Mouse (Mus musculus): ENCODE measurements around the gene Mnd1. TPM values are rescaled to one million over a fixed set of nuclear protein-coding genes. Genes with fewer than 3 reads are reported as not detected.
A peak's percentile ranks its signal among the peaks of the same experiment; 100 is the strongest.

Gene Mnd1
- polyA plus RNA-seq, 1 experiment from 2014 or later = 14.0 TPM

DNA sequence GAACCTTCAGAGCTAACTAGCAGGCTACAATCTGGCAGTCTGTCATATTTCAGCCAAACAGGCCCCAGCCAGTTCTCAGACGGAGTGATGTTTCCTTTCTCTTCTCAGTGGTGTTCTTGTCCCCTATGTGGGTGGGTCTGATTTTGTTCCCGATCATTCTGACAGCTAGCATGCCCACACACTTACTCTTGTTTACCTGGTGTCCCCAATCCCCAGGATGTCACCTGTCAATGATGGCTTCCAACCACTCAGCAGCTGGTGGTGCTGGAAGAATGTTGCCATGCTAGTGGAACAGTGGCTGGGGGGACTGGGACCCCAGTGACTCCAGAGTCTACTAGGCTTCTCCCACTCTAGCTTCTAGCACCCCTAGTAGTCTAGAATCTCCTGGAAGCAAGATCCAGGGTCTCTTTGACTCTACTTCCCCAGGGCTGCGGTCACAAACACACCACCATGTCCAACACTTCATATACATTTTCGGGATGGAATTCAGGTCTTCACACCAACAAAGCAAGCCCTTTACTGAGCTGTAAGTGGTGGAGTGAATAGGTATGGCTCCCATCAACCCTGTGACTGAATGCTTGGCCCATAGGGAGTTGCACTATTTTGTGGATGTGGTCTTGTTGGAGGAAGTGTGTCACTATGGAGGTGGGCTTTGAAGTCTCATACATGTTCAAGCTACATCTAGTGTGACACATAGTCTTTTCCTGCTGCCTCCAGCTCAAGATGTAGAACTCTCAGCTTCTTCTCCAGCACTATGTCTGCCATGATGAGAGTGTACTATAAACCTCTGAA is 2.2 kb upstream of the Mnd1 start:
- Histone ChIP-seq H3K27me3 (no peaks in the 10 kb centered on the region), H3K9me3 (no peaks in the 10 kb centered on the region), H3K36me3 (no peaks in the 10 kb centered on the region), H3K27ac (no peak overlapping the region), H3K4me1 (replicated peaks) (peaks cover 29% of the 10 kb centered on the region), H3K4me3 (replicated peaks) (no peak overlapping the region), H3K9ac (replicated peaks) (no peak overlapping the region), H3K4me2 (no peak overlapping the region)
- WGBS = 89% methylated on average over 4 of the region's 4 CpGs
- no peak for ATAC-seq (ENCODE audit: insufficient number of reproducible peaks, insufficient read depth, low FRiP score, low TSS enrichment, low read depth)

DNA sequence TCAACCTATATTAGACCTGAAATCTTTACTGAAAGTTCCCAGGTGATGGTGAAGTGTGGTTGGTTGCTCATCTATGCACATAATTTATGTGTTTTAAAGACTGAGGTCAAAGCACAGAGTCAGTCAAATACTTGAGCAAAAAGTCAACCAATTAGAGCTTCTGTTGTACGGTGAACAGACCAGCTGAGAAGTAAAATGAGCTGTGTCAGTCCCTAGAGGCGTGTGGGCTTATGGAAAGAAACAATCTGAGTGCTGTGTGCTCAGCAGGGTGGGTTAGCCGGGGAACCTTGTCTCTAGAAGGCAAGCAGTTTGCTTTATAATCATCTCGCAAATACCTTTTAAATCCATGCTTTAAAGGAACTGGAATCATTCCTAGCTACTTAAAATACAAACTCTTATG is 1.4 kb upstream of the Mnd1 start:
- peaks cover 29% of the 10 kb centered on the region for H3K4me1 ChIP-seq (replicated peaks)
- H3K9me3 ChIP-seq = no peaks in the 10 kb centered on the region
- no peak for ATAC-seq (ENCODE audit: insufficient number of reproducible peaks, insufficient read depth, low FRiP score, low TSS enrichment, low read depth)
- H3K27me3 ChIP-seq = no peaks in the 10 kb centered on the region
- 23% methylated on average over 4 of the region's 4 CpGs for WGBS
- H3K4me3 ChIP-seq (replicated peaks) = no peak overlapping the region
- no peaks in the 10 kb centered on the region for H3K36me3 ChIP-seq
- H3K27ac ChIP-seq = no peak overlapping the region
- no peak overlapping the region for H3K9ac ChIP-seq (replicated peaks)
- H3K4me2 ChIP-seq = no peak overlapping the region

DNA sequence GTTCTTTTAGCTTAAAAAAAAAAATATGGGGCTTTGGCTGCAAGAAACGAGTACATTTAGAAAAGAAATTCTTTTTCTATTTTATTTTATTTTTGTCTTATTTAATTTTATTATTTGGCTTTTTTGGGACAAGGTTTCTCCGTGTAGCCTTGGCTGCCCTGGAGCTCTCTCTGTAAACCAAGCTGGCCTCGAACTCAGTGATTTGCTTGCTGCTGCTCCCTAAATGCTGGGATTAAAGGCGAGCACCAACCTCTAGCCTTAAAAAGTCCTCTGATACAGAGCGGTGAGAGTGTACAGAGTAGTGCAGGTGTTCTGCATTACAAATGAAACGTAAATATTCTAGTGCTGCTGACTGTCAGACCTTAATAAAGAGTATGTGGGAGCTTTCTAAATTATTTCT is 519 bp upstream of the Mnd1 start:
- Histone ChIP-seq H3K4me1 (replicated peaks) (peaks cover 29% of the 10 kb centered on the region), H3K27me3 (no peaks in the 10 kb centered on the region), H3K36me3 (no peaks in the 10 kb centered on the region), H3K27ac (no peak overlapping the region), H3K9me3 (no peaks in the 10 kb centered on the region), H3K9ac (replicated peaks) (no peak overlapping the region), H3K4me2 (peak overlapping the region; percentile 88), H3K4me3 (replicated peaks) (peak overlapping the region; percentile 55; the same call in 1 of the 2 replicates)
- no peak for ATAC-seq (ENCODE audit: insufficient number of reproducible peaks, insufficient read depth, low FRiP score, low TSS enrichment, low read depth)
- 33% methylated on average over 6 of the region's 6 CpGs for WGBS

DNA sequence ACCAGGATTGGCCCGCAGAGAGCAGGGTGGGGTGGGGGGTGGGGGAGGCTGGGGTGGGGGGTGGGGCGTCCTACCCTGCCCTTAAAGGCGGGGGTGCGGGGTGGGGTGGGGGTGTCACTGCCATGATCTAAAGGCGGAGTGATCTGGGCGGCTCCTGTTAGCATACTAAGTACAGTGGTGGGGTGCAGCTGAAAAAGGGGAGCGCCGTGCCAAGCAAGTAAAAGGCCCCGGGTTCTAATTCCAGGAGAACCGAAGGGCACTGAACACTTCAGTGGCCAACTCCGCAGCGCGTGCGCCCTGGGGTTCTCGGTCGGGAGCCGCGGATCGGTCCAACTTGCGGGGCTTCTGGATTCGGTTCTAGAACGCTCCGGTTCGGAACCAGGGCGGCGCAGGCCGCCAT is 440 bp downstream of the Mnd1 start:
- Histone ChIP-seq H3K4me2 (peak overlapping the region; percentile 88), H3K27me3 (no peaks in the 10 kb centered on the region), H3K27ac (peak overlapping the region; percentile 82), H3K36me3 (no peaks in the 10 kb centered on the region), H3K4me1 (replicated peaks) (peaks cover 29% of the 10 kb centered on the region), H3K9me3 (no peaks in the 10 kb centered on the region), H3K4me3 (replicated peaks) (peak overlapping the region; percentile 55), H3K9ac (replicated peaks) (peak overlapping the region; percentile 69)
- 0% methylated on average over 26 of the region's 27 CpGs for WGBS
- peak; percentile 39; the same call in 1 of the 2 replicates for ATAC-seq (ENCODE audit: insufficient number of reproducible peaks, insufficient read depth, low FRiP score, low TSS enrichment, low read depth)

DNA sequence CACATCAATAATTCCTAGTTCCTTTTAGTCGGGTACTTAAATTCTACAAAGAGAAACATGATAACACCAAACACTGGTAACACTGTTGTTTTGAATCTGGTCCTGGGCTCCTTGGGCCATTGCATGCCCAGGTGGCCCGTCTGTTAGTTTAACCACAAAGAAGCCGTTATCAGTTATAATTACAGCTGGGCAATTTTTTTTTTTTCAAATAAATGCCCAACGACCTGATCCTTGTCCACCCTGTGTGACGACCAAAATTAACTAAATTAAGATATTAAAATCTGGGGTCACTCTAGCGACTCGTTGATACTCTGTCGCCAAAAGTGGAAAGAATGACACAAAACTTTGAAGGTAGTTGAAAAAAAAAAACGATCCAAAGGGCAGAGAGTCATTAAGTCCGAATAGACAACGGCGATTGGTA is 855 bp downstream of the Mnd1 start:
- Histone ChIP-seq H3K9me3 (no peaks in the 10 kb centered on the region), H3K4me3 (replicated peaks) (peak overlapping the region; percentile 55), H3K27me3 (no peaks in the 10 kb centered on the region), H3K36me3 (no peaks in the 10 kb centered on the region), H3K4me2 (peak overlapping the region; percentile 88), H3K4me1 (replicated peaks) (peaks cover 29% of the 10 kb centered on the region), H3K27ac (no peak overlapping the region), H3K9ac (replicated peaks) (peak overlapping the region; percentile 69; the same call in 1 of the 2 replicates)
- WGBS = 2% methylated on average over 12 of the region's 12 CpGs
- no peak for ATAC-seq (ENCODE audit: insufficient number of reproducible peaks, insufficient read depth, low FRiP score, low TSS enrichment, low read depth)

DNA sequence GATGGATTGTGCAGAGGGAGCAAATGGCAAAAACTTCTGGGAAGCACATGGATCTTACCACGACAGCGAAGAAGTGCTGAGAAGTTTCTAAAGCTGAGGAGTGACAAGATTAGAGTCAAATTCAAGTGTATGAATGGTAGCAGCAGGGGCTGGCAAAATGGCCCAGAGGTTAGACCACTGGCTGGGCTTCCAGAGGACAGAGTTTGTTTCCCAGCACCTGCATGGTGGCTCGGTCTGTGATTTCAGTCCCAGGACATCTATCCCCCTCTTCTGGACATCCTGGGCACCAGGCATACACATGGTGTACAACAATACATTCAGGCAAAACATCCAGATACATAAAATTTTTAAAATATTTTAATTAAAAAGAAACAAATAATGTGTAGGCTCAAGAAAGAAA is 5.8 kb downstream of the Mnd1 start:
- 95% methylated on average over 3 of the region's 3 CpGs for WGBS
- H3K9ac ChIP-seq (replicated peaks) = no peak overlapping the region
- no peak overlapping the region for H3K4me2 ChIP-seq

DNA sequence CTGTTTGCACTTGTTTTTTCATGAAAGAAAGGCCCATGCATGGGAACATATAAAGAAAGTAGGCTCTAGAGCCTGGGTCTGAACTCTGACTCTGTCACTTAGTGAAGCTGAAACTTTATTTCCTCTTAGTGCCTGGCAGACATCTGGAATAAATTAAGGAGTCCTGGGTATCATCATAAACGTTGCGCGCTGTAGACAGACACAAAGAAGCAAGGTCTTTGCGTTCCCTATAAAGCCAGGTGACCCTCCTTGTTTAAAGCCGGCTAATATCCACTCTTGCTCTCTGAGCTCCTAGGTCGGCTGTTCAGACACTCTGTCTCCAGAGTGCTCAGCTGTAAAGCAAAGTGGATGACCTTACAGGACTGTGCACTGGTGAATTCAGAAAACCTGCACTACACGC is 14.6 kb downstream of the Mnd1 start:
- Histone ChIP-seq H3K4me3 (replicated peaks) (no peak overlapping the region), H3K4me1 (replicated peaks) (peaks cover 26% of the 10 kb centered on the region), H3K27me3 (no peaks in the 10 kb centered on the region), H3K36me3 (no peaks in the 10 kb centered on the region), H3K9me3 (no peaks in the 10 kb centered on the region), H3K27ac (peak overlapping the region; percentile 62), H3K4me2 (no peak overlapping the region), H3K9ac (replicated peaks) (no peak overlapping the region)
- 14% methylated on average over 7 of the region's 7 CpGs for WGBS
- peak; percentile 66; the same call in 1 of the 2 replicates for ATAC-seq (ENCODE audit: insufficient number of reproducible peaks, insufficient read depth, low FRiP score, low TSS enrichment, low read depth)

More for the DNA sequence above, 5.8 kb downstream of the Mnd1 start:
- Histone ChIP-seq H3K27ac (no peak overlapping the region), H3K36me3 (no peaks in the 10 kb centered on the region), H3K27me3 (no peaks in the 10 kb centered on the region), H3K4me1 (replicated peaks) (peaks cover 13% of the 10 kb centered on the region; the same call in 1 of the 2 replicates), H3K9me3 (no peaks in the 10 kb centered on the region), H3K4me3 (replicated peaks) (no peak overlapping the region)
- no peak for ATAC-seq (ENCODE audit: insufficient number of reproducible peaks, insufficient read depth, low FRiP score, low TSS enrichment, low read depth)

DNA sequence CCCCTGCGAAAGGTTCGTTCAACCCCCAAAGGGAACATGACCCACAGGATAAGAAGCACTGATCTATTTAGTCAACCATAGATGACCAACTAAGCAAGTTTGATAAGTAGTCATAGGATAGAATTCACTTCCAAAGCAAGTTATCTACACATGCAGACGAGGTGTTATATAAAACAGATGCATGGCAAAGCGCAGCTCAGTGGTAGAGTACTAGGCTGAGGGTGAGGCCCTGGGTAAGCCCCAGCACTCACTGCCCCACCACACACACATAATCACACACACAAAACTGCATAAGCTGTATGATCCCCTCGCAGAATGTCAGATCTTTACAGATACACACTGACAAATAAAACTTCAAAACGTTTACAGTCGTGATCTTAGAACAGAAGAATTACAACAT is 19.1 kb downstream of the Mnd1 start:
- peaks cover 51% of the 10 kb centered on the region for H3K4me1 ChIP-seq (replicated peaks)

DNA sequence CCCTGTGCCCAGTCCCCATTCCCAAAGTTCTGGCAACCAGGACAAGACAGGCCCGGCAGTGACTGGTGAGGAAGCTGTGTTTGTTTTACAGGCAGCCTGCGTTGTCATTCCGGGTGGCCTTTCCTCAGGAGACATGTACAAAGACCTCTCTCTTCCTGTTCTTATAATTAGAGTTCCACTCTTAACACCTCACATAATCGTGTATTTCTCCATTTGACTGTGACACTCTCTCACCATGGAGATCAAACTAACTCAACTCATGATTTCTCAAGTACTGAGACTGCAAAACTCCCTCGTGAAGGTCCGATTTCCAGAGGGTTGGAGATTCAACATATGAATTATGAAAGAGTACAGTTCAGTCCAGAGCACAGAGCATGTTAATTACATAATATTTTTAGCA is 19.7 kb downstream of the Mnd1 start:
- Histone ChIP-seq H3K36me3 (no peaks in the 10 kb centered on the region), H3K27ac (0 out of 2 replicates have a peak overlapping the region, but pooled peaks have one; percentile 17), H3K27me3 (no peaks in the 10 kb centered on the region), H3K9ac (replicated peaks) (no peak overlapping the region), H3K4me2 (no peak overlapping the region), H3K4me3 (replicated peaks) (no peak overlapping the region), H3K4me1 (replicated peaks) (peaks cover 52% of the 10 kb centered on the region), H3K9me3 (no peaks in the 10 kb centered on the region)
- 58% methylated on average over 6 of the region's 6 CpGs for WGBS
- ATAC-seq (ENCODE audit: insufficient number of reproducible peaks, insufficient read depth, low FRiP score, low TSS enrichment, low read depth) = no peak

More for the DNA sequence above, 19.1 kb downstream of the Mnd1 start:
- no peaks in the 10 kb centered on the region for H3K36me3 ChIP-seq
- no peak overlapping the region for H3K4me2 ChIP-seq
- H3K9ac ChIP-seq (replicated peaks) = no peak overlapping the region
- no peak overlapping the region for H3K4me3 ChIP-seq (replicated peaks)
- 75% methylated on average over 7 of the region's 7 CpGs for WGBS
- no peak for ATAC-seq (ENCODE audit: insufficient number of reproducible peaks, insufficient read depth, low FRiP score, low TSS enrichment, low read depth)
- H3K27ac ChIP-seq = no peak overlapping the region
- no peaks in the 10 kb centered on the region for H3K27me3 ChIP-seq
- no peaks in the 10 kb centered on the region for H3K9me3 ChIP-seq

DNA sequence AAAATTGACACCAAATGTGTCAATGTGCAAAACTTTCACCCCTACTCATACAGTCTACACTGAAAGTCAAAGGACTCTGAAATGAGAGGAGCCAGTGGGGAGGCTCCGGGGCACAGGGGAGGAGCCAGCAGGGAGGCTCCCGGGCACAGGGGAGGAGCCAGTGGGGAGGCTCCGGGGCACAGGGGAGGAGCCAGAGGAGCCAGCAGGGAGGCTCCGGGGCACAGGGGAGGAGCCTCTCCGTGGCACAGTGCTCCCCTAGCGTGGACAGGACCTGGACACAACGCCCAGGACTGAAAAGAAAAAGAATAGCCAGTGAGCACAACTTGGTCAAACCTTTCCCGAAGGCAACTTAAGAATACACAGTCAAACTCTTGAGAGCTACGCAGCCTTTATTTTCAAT is 20.2 kb downstream of the Mnd1 start:
- no peaks in the 10 kb centered on the region for H3K9me3 ChIP-seq
- H3K4me1 ChIP-seq (replicated peaks) = peaks cover 51% of the 10 kb centered on the region
- no peak overlapping the region for H3K4me3 ChIP-seq (replicated peaks)
- no peak overlapping the region for H3K9ac ChIP-seq (replicated peaks)
- H3K4me2 ChIP-seq = no peak overlapping the region
- no peak for ATAC-seq (ENCODE audit: insufficient number of reproducible peaks, insufficient read depth, low FRiP score, low TSS enrichment, low read depth)
- H3K27ac ChIP-seq = 0 out of 2 replicates have a peak overlapping the region, but pooled peaks have one; percentile 17
- whole genome bisulfite sequencing = 31% methylated on average over 9 of the region's 9 CpGs
- H3K27me3 ChIP-seq = no peaks in the 10 kb centered on the region
- no peaks in the 10 kb centered on the region for H3K36me3 ChIP-seq

DNA sequence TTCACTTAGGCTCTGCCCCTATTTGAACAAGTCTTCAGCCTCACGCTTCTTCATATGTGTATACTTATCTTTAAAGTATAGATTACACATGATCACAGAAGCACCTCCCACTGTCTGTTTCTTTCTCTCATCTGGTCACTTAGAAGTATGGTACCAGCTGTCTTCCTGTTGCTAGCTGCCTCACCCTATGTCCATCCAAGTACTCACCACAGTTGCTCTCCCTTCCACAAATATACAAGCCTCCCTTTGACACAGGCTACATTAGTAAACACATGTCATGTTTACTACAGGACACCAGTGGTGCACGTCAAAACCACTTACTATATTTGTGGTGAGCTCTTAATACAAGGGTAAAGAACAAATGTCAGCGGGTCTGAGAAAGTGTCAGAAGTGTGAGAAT is 24.2 kb downstream of the Mnd1 start:
- no peak for ATAC-seq (ENCODE audit: insufficient number of reproducible peaks, insufficient read depth, low FRiP score, low TSS enrichment, low read depth)
- Histone ChIP-seq H3K4me1 (replicated peaks) (peaks cover 64% of the 10 kb centered on the region), H3K27ac (no peak overlapping the region), H3K4me3 (replicated peaks) (no peak overlapping the region), H3K9me3 (no peaks in the 10 kb centered on the region), H3K27me3 (no peaks in the 10 kb centered on the region), H3K9ac (replicated peaks) (no peak overlapping the region), H3K36me3 (no peaks in the 10 kb centered on the region), H3K4me2 (no peak overlapping the region)
- 85% methylated on average over 3 of the region's 3 CpGs for WGBS

DNA sequence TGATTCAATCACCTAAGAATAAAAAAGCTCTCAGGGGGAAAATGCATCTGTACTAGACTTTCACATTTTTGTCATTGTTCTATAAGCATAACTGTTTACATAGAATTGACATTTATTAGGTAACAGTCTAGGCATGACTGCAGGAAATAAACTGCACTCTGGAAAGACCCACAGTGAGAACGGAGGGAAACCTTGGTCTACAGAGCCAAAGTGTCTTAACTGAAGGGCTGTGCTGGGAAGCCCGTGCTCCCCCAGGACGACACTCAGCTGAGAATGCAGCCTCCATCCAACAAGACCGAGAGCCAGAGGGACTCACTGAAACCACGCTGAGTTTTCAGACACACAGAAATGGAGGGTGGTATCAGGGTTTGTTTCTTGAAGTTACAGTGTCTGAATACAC is 24.8 kb downstream of the Mnd1 start:
- ATAC-seq (ENCODE audit: insufficient number of reproducible peaks, insufficient read depth, low FRiP score, low TSS enrichment, low read depth) = no peak
- Histone ChIP-seq H3K27me3 (no peaks in the 10 kb centered on the region), H3K4me1 (replicated peaks) (peaks cover 62% of the 10 kb centered on the region), H3K9me3 (no peaks in the 10 kb centered on the region), H3K9ac (replicated peaks) (no peak overlapping the region), H3K36me3 (no peaks in the 10 kb centered on the region), H3K4me2 (no peak overlapping the region), H3K27ac (no peak overlapping the region), H3K4me3 (replicated peaks) (no peak overlapping the region)
- 54% methylated on average over 5 of the region's 5 CpGs for WGBS
